Mouse (Mus musculus): ENCODE data around the gene Ep300. TPM values are rescaled to one million over a fixed set of nuclear protein-coding genes. Genes with fewer than 3 reads are reported as not detected.

Gene Ep300
- total and polyA plus RNA-seq, 2 experiments from 2014 or later, result 13.1 to 51.5 TPM

- Histone ChIP-seq H3K27me3 (ENCODE audit: insufficient read depth, low read length) (no peaks in the 10 kb centered on the region), H3K9me3 (ENCODE audit: low read length) (no peaks in the 10 kb centered on the region), H3K4me1 (ENCODE audit: insufficient read depth, low read length) (no peaks in the 10 kb centered on the region), H3K4me3 (ENCODE audit: low read length) (no peak overlapping the region), H3K36me3 (ENCODE audit: insufficient read depth, low read length) (no peaks in the 10 kb centered on the region), H3K27ac (no peak overlapping the region), H3K9ac (replicated peaks; ENCODE audit: low read length) (no peak overlapping the region), H3K4me2 (ENCODE audit: low read depth, low read length) (no peak overlapping the region)
- TF ChIP-seq CTCF (IDR thresholded peaks at IDR 0.05; ENCODE audit: low read depth), result no peak
- DNase-seq (ENCODE audit: low spot score) (no peak), ATAC-seq (no peak)
- 34% methylated on average over 2 of the region's 2 CpGs for WGBS
Observed at GRCm38 (mm10) chr15:81568093-81568492, 17.1 kb upstream of the Ep300 start.

DNA sequence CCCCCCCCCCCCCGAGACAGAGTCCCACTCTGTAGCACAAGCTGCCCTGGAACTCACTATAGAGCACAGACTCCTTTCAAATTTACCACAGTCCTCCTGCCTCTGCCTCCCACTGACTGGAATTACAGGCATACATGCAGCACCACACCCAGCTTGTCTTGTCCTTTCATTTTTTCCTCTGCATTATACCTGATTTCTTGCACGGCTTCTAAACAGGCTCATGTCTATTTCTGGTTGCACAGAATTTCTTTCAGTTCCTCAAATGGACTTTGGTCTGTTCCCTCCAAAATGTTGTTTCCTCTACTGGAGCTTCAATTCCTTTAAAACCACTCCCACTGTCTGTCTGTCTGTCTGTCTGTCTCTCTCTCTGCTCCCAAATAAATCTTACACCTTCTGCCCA is 16.6 kb upstream of the Ep300 start:
- TF ChIP-seq CTCF (IDR thresholded peaks at IDR 0.05; ENCODE audit: low read depth), result no peak
- Histone ChIP-seq H3K9ac (replicated peaks; ENCODE audit: low read length) (no peak overlapping the region), H3K4me2 (ENCODE audit: low read depth, low read length) (no peak overlapping the region), H3K4me3 (ENCODE audit: low read length) (no peak overlapping the region), H3K27me3 (ENCODE audit: insufficient read depth, low read length) (no peaks in the 10 kb centered on the region), H3K27ac (no peak overlapping the region), H3K9me3 (ENCODE audit: low read length) (no peaks in the 10 kb centered on the region), H3K36me3 (ENCODE audit: insufficient read depth, low read length) (no peaks in the 10 kb centered on the region), H3K4me1 (ENCODE audit: insufficient read depth, low read length) (no peaks in the 10 kb centered on the region)
- 60% methylated on average over 2 of the region's 2 CpGs for WGBS
- no peak for ATAC-seq
- no peak for DNase-seq (ENCODE audit: low spot score)

GRCm38 (mm10) chr15:81576961-81577360 is 8.2 kb upstream of the Ep300 start:
- no peak overlapping the region for H3K9ac ChIP-seq (replicated peaks; ENCODE audit: low read length)
- DNase-seq (ENCODE audit: low spot score) (peak; percentile 64), ATAC-seq (peak; percentile 91)
- no peak overlapping the region for H3K4me2 ChIP-seq (ENCODE audit: low read depth, low read length)
- no peaks in the 10 kb centered on the region for H3K27me3 ChIP-seq (ENCODE audit: insufficient read depth, low read length)
- no peaks in the 10 kb centered on the region for H3K9me3 ChIP-seq (ENCODE audit: low read length)
- WGBS, result 9% methylated on average over 3 of the region's 3 CpGs
- H3K27ac ChIP-seq, result no peak overlapping the region
- no peaks in the 10 kb centered on the region for H3K4me1 ChIP-seq (ENCODE audit: insufficient read depth, low read length)
- H3K36me3 ChIP-seq (ENCODE audit: insufficient read depth, low read length), result no peaks in the 10 kb centered on the region
- no peak overlapping the region for H3K4me3 ChIP-seq (ENCODE audit: low read length)
- TF ChIP-seq CTCF (IDR thresholded peaks at IDR 0.05; ENCODE audit: low read depth), result 0 out of 2 replicates have a peak, but pooled peaks have one; percentile 19

DNA sequence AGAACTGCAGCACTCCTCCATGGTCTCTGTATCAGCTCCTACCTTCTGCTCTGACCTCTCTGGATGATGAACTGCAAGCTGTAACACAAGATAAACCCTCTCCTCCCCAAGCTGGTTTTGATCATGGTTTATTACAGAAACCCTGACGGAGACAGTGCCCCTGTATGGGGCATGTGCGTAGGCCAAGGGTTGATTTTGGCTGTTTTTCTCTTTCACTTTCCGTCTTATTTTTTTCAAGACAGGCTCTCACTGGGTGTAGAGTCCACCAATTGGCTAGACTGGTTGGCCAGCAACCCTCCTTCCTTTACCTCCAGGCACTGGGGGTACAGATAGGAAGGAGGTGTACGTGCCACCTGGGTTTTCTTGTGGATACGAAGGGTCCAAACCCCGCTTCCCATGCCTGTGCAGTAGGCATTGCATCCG is 7.4 kb upstream of the Ep300 start:
- WGBS, result 88% methylated on average over 7 of the region's 7 CpGs
- TF ChIP-seq CTCF (IDR thresholded peaks at IDR 0.05; ENCODE audit: low read depth), result no peak

DNA sequence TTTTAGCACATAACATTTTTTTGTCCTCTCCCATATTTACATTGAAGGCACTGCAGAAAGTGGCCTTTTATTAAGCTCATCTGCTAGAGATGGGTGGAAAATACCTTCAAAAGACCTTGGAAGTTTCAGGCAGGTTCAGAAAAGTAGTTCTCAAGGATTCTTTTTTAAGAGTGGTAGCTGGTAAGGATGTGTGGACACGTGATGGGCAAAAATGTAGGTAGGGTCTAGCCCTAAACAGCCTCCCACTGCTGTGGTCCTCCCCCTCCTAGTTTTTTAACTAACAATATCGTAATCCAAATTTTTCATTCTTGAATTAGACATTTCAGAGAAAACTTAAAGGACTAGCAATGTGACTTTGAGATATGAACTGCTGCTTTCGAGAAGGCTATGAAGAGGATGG is 685 bp upstream of the Ep300 start:
- peak overlapping the region; percentile 45 for H3K9ac ChIP-seq (replicated peaks; ENCODE audit: low read length)
- H3K27me3 ChIP-seq (ENCODE audit: insufficient read depth, low read length), result no peaks in the 10 kb centered on the region
- no peak for TF ChIP-seq CTCF (IDR thresholded peaks at IDR 0.05; ENCODE audit: low read depth)
- H3K4me2 ChIP-seq (ENCODE audit: low read depth, low read length), result peak overlapping the region; percentile 81
- H3K4me1 ChIP-seq (ENCODE audit: insufficient read depth, low read length), result peaks cover 3% of the 10 kb centered on the region; the same call in 1 of the 2 replicates
- peak overlapping the region; percentile 99 for H3K4me3 ChIP-seq (ENCODE audit: low read length)
- DNase-seq (ENCODE audit: low spot score), result no peak
- 11% methylated on average over 3 of the region's 3 CpGs for WGBS
- no peaks in the 10 kb centered on the region for H3K36me3 ChIP-seq (ENCODE audit: insufficient read depth, low read length)
- H3K27ac ChIP-seq, result peak overlapping the region; percentile 69
- H3K9me3 ChIP-seq (ENCODE audit: low read length), result no peaks in the 10 kb centered on the region
- no peak for ATAC-seq

More for the DNA sequence above, 7.4 kb upstream of the Ep300 start:
- Histone ChIP-seq H3K36me3 (ENCODE audit: insufficient read depth, low read length) (no peaks in the 10 kb centered on the region), H3K9ac (replicated peaks; ENCODE audit: low read length) (no peak overlapping the region), H3K4me2 (ENCODE audit: low read depth, low read length) (no peak overlapping the region), H3K9me3 (ENCODE audit: low read length) (no peaks in the 10 kb centered on the region), H3K27ac (no peak overlapping the region), H3K4me1 (ENCODE audit: insufficient read depth, low read length) (no peaks in the 10 kb centered on the region), H3K4me3 (ENCODE audit: low read length) (no peak overlapping the region), H3K27me3 (ENCODE audit: insufficient read depth, low read length) (no peaks in the 10 kb centered on the region)
- DNase-seq (ENCODE audit: low spot score), result no peak
- ATAC-seq, result no peak

GRCm38 (mm10) chr15:81585746-81586461 is 753 bp downstream of the Ep300 start:
- Histone ChIP-seq H3K36me3 (ENCODE audit: insufficient read depth, low read length) (no peaks in the 10 kb centered on the region), H3K27me3 (ENCODE audit: insufficient read depth, low read length) (no peaks in the 10 kb centered on the region), H3K4me3 (ENCODE audit: low read length) (peak overlapping the region; percentile 99), H3K9ac (replicated peaks; ENCODE audit: low read length) (peak overlapping the region; percentile 100), H3K4me2 (ENCODE audit: low read depth, low read length) (peak overlapping the region; percentile 81), H3K27ac (peak overlapping the region; percentile 100), H3K9me3 (ENCODE audit: low read length) (no peaks in the 10 kb centered on the region), H3K4me1 (ENCODE audit: insufficient read depth, low read length) (peaks cover 3% of the 10 kb centered on the region; the same call in 1 of the 2 replicates)
- ATAC-seq, result peak; percentile 73
- WGBS, result under 1% methylated on average over 48 of the region's 77 CpGs
- DNase-seq (ENCODE audit: low spot score), result peak; percentile 88
- peak; percentile 52 for TF ChIP-seq CTCF (IDR thresholded peaks at IDR 0.05; ENCODE audit: low read depth)

DNA sequence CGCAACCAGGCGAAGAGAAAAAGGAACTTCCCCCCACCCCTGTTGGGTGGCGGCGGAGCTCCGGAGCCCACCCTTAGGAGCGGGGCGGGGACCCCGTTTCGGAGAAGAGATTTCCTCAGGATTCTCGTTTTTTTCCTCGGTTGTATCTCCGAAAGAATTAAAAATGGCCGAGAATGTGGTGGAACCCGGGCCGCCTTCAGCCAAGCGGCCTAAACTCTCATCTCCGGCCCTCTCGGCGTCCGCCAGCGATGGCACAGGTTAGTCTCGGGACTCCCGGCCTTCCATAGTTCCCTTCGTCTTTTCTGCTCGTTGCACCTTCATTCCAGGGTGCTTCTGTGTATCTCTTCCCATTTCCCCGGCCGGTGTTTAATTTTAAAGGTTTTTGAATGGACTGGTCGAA is 1.3 kb downstream of the Ep300 start:
- no peak for TF ChIP-seq CTCF (IDR thresholded peaks at IDR 0.05; ENCODE audit: low read depth)
- peak overlapping the region; percentile 100 for H3K27ac ChIP-seq
- no peaks in the 10 kb centered on the region for H3K9me3 ChIP-seq (ENCODE audit: low read length)
- peak overlapping the region; percentile 81 for H3K4me2 ChIP-seq (ENCODE audit: low read depth, low read length)
- no peaks in the 10 kb centered on the region for H3K36me3 ChIP-seq (ENCODE audit: insufficient read depth, low read length)
- ATAC-seq, result no peak
- H3K27me3 ChIP-seq (ENCODE audit: insufficient read depth, low read length), result no peaks in the 10 kb centered on the region
- H3K9ac ChIP-seq (replicated peaks; ENCODE audit: low read length), result peak overlapping the region; percentile 100
- H3K4me1 ChIP-seq (ENCODE audit: insufficient read depth, low read length), result peaks cover 3% of the 10 kb centered on the region; the same call in 1 of the 2 replicates
- H3K4me3 ChIP-seq (ENCODE audit: low read length), result peak overlapping the region; percentile 99
- WGBS, result under 1% methylated on average over 28 of the region's 28 CpGs
- DNase-seq (ENCODE audit: low spot score), result no peak

Data from hindbrain, postnatal 0 days (tissue).